Mouse (Mus musculus) layer of hippocampus, postnatal 14 days (tissue): ENCODE results near the gene Lmo1. TPM values are rescaled to one million over a fixed set of nuclear protein-coding genes. Genes with fewer than 3 reads are reported as not detected.

ENCODE experiments used
- DNase-seq, 2 experiments: peaks; one replicate each; pipeline ENCODE4 v3.0.0; 2021 to 2022; ENCODE audit warnings: low spot score in 2 of 2, mixed read lengths in 1 of 2
- long read RNA-seq, 2 experiments: library from polyadenylated mRNA; stranded (forward); transcript quantifications; one replicate each; pipeline ENCODE4 v2.0.0; 2021
- total RNA-seq, 2 experiments: library from RNA; stranded (reverse); gene quantifications; 2 replicates each; pipeline ENCODE4 v1.2.3; 2021

Lmo1 gene
- 10 to 100 TPM; 53.8 to 60.2 TPM for total RNA-seq
- long read RNA-seq, experiment 1, transcript Lmo1-201 (4 exons, 1,282 nt) = minor isoform, 7 of 58 reads
- long read RNA-seq, experiment 1, transcript Lmo1-202 (4 exons, 912 nt) = major isoform, 48 of 58 reads
- long read RNA-seq, experiment 1, partial matches to known transcripts = 0 of 58 reads
- long read RNA-seq, experiment 1, other reads (novel, unspliced or antisense) = 3 of 58 reads
- long read RNA-seq, experiment 2, transcript Lmo1-201 (4 exons, 1,282 nt) = minor isoform, 17 of 112 reads
- long read RNA-seq, experiment 2, transcript Lmo1-202 (4 exons, 912 nt) = major isoform, 79 of 112 reads
- long read RNA-seq, experiment 2, partial matches to known transcripts = 3 of 112 reads
- long read RNA-seq, experiment 2, other reads (novel, unspliced or antisense) = 12 of 112 reads

GRCm38 (mm10) chr7:109174949-109175669 is at the start of gene Lmo1:
Gene Lmo1 (minus strand): TSS chr7:109175207.
- DNase-seq = peak in 1 of 2 experiments; percentile 33

GRCm38 (mm10) chr7:109221716-109222110 is 46.7 kb upstream of the Lmo1 start:
- no peak for DNase-seq

DNA sequence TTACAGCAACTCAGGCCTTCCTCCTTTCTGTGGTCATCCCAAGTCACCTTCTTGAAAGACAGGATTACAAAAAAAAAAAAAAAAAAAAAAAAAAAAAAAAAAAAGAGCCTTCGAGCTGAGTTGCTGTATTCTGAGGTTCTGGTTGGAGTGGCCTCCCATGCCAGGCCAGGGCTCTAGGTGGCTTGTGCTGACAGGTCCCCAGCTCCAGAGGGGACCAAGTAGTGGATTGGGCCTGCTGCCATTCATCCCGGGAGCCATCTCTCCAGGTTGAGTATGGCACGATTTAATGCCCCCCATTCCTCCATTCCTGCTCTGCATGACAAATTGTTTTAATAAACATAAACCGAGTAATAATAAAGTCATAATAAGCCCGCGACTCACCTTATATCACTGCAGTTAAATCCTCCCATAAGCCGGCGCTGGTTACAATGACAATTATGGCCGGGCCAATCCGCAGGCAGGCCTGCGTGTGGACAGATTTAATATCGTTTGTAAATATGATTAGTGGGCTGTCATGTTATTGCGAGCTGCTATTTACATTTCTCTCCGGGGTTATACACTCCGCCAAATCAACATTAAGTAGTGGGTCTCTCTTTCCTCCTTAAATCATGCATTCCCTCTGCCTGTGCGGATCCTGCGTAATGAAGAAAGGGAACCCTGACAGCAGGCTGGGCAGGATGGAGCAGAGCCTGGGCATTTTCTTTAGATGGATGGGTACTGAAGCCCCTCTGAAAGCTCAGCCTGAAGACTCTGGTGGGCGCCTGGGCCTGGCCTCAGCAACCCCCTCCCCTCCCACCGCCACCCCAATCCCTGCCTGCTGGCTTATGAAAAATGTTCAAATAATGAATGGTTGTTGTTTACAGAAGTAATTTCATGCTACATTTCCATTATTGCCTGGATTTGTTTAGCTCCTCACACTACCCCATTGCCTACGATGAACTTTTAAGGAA is 46.0 kb upstream of the Lmo1 start:
- DNase-seq = no peak

DNA sequence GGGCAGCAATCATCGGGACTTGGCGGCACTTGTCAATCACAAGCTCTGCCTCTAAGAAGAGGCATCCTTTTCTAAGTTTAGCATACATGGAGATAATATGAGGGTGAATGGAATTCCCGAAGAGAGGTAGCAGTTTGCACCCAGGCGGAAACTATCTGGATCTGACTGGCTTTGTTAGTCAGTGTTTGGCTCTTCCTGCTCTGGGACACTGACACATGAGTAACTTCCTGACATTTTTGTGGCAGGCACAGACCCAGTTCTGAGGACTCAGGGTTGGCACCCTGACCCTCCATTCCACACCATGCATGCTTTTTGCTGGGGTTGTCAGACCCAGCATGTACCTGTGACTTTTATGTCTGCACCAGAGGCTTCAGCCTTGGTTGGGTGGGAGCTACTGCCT is 45.0 kb upstream of the Lmo1 start:
- DNase-seq = no peak

- DNase-seq = no peak
Measured at GRCm38 (mm10) chr7:109218977-109219271, 43.9 kb upstream of the Lmo1 start.

- DNase-seq = peak; percentile 63 to 83
Measured at GRCm38 (mm10) chr7:109218130-109218976, 43.3 kb upstream of the Lmo1 start.

GRCm38 (mm10) chr7:109209804-109210203 is 34.8 kb upstream of the Lmo1 start:
- no peak for DNase-seq

GRCm38 (mm10) chr7:109207811-109208210 is 32.8 kb upstream of the Lmo1 start:
- no peak for DNase-seq

DNA sequence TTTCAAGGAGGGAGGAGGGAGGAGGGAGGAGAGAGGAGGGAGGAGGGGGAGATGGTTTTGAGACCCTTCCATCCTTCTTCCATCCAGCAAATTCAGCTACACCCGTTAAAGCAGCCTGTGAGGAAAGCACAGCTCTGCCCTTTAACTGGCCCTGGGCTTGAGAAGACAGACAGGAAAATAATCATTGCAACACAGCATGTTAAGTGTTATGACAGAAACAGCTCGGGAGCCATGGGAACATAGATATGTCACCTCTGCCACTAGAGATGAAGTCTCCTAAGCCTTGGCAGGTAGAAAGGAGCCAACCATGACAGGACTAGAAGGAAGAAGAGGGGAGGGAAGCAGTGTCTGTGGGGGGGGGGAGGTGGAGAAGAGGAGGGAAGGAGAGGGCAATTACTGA is 31.4 kb upstream of the Lmo1 start:
- no peak for DNase-seq

DNA sequence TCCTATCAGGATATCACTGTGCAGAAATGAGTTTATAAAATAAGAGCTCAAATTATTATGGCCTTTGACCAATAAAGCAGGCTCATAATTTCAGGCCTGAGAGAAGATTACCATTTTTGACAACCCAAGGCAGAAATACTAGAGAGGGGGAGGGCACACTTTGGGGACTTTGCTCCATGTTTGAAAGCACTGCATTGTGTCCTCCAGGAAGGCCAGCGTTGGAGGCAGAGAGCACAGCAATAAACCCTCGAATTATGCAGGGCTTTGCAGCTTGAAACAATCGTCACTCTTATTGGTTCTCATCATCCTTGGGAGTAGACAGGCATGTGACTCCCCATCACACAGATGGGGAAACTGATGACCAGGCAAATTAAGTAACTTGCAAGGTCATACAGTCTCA is 28.1 kb upstream of the Lmo1 start:
- DNase-seq = no peak

DNA sequence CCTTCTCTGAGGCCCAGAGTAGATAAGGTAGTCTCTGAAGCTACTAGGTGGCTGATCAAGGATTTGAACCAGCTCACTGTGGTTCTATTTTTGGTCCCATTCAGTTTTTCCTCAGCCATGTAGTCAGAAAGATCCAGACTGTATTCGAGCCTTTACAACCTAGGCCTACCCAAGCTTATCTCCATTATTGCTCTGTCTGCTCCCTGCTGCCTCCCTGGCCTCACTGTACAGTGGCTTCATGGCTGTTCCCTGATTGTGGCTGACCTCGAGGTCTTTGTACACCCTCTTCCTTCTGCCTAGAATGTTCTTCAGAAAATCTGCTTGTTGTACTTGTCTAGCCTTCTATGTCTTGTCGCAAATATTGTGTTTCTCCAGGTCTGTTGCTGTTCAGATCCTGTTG is 25.6 kb upstream of the Lmo1 start:
- no peak for DNase-seq

- DNase-seq = no peak
Measured at GRCm38 (mm10) chr7:109197161-109197650, 22.2 kb upstream of the Lmo1 start.

DNA sequence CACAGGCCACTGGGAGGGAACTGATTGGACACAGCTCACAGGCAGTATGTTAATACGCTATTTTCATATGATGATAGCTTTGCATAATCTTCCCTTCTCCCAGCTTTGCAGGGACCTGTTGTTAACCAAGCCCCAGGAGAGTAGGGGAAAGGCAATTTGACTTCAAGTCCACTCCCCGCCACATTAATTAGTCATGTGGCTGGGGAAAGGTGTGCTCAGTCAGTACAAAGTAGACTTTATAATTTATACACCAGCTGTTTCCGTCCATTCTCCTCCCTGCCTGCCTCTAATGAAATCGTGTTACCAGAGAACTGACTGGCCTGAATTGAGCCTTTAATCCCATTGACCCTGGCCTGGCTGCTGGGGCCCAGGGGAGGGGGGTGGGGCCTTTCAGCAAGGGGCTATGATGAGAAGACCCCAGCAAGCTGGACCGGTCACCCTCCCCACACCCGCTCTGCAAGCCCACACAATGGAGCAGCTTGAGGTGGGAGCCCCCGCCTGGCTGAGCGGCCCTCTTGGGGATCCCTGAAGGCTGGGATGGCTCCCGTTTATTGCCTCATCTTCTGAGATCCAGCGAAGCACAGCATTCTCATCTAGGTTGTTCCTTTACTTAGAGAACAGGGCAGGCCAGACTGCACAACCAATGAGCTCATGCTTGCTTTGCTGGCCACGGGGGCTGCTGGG is 21.5 kb upstream of the Lmo1 start:
- no peak for DNase-seq

DNA sequence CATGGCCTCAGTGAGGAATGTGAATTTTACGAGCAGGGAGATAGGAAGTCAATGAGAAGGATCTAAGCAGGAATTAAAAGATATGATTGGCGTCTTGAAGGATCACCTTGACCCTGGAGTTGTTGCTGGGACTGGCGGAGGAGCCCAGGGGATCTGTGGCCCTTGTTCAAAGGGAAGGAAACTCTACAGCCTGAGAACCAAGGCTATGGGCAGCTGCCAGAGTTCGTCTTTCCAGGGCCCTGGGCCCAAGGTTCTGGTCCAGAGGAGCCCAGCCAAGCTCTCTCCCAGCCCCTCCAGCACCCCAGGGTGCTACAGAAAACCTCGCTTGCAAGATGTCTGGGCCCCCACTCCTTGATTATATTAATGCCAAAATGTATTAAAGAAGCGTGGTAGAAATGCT is 21.0 kb upstream of the Lmo1 start:
- DNase-seq = no peak

DNA sequence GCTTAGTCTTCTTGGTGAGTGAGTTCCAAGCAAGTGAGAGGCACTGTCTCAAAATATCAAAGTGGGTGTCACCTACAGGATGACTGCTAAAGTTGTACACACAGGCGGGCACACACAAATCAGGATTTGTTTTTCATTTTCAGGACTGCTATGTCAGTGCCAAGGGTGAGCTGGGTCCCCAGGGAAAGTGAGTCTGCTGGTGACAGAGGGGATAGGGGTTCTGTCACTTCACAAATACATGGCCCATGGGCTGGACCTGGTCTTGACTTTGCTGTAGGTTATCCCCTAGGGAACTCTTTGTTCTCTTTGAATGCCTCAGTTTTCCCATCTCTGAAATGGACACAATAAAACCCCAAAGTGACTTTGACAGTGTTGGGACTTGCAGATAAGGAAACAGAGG is 19.8 kb upstream of the Lmo1 start:
- no peak for DNase-seq

DNA sequence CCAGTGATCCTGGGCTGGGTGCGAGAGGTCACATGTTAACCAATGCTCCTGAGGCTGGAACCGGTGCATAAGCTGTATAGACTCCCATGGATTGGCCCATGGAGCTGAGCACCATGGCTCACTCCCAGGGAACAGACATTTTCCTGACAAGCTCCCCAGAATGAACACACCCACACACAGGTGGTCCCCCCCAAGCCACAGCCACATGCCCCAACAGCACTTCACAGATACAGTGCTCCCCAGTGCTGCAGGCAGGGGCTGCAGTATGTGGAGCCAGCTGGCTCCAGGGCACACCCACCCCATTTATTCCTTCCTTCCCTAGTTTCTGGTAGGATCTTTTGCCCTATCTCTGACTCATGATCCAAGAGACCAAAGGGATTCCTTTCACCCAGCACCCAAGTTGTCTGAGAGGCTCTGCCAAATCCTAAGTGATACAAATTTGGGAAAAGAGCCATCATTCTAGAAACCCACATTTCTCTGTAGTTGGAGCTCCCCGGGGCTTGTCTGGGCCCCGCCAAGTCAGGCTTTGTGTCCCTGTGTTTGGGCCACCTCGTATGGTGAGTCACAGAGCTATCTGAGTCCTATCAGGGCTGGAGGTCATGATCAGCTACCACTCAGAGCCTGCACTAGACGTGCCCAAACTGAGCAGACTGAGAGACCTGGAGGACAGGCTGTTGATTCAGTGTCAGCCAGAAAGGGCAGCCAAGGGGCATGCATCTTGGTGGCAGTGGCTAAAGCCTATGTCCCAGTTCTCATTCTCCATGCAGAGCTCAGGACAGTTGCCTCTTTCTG is 12.4 kb upstream of the Lmo1 start:
- peak; percentile 42 to 59 for DNase-seq

DNA sequence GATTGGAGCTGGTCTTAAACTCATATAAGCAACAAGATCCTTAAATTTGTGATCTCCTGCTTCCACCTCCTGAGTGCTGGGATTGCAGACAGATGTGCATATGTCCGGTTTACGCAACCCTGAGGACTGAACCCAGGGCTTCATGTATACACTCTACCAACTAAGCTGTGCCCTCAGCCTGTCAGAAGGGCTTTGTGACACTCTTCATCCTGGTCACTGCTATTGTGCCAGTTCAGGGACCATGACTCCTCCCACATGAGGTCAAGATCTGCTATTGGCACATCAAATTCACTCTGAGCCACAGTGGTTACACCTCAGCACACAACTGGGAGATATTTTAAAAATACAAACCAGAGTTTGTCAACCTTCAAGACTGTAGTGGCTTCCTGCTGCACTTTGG is 11.0 kb upstream of the Lmo1 start:
- no peak for DNase-seq

GRCm38 (mm10) chr7:109185564-109185963 is 10.6 kb upstream of the Lmo1 start:
- DNase-seq = no peak

GRCm38 (mm10) chr7:109176688-109177087 is 1.7 kb upstream of the Lmo1 start:
- peak in 1 of 2 experiments; percentile 67 for DNase-seq
